Mouse (Mus musculus): Measurements from ENCODE around the gene Arid1b. TPM values are rescaled to one million over a fixed set of nuclear protein-coding genes. Genes with fewer than 3 reads are reported as not detected.

The Arid1b gene
- polyA plus RNA-seq, 1 experiment from 2014 or later: 10.5 TPM

DNA sequence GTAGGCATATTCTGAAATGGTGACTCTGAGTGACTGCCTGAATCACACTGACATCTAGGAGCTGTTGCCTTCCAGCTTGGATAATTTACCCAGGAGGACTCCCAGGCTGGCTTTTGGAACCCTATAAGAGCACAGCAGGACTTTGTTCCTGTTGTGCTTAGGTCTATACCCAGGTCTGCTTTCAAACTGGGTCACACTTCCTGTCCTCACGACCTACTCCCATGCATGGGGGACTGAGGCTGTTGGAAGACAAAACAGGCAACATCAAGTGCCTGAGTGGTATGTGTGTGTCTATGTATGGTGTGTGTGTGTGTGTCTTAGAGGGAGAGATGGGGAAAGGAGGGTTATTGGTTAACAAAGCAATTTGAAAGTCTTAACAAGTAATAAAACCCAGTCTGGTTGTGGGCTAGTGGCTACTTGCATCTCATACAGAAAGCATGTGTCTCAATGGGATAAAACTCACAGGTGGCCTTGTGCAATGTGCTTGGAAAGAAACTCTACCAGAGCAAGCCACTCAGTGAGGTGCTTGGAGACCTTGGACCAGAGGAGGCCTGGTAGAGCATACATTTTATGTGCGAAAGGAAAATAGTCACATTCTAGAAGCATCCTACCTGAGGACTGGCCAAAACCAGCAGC is 42.2 kb downstream of the Arid1b start:
- no peak overlapping the region for H3K9ac ChIP-seq (ENCODE audit: low read length)
- WGBS: 56% methylated on average over 2 of the region's 2 CpGs
- H3K4me3 ChIP-seq (replicated peaks; ENCODE audit: low read length): no peak overlapping the region
- H3K27ac ChIP-seq (ENCODE audit: low read length): no peak overlapping the region
- no peak overlapping the region for H3K4me2 ChIP-seq (ENCODE audit: low read depth, low read length)
- no peak for ATAC-seq (ENCODE audit: insufficient read depth, low FRiP score)
- no peaks in the 10 kb centered on the region for H3K9me3 ChIP-seq (replicated peaks; ENCODE audit: control insufficient read depth, low read length)
- H3K36me3 ChIP-seq (ENCODE audit: control insufficient read depth, insufficient read depth, low read length): no peaks in the 10 kb centered on the region
- H3K27me3 ChIP-seq (ENCODE audit: control insufficient read depth, insufficient read depth, low read length): no peaks in the 10 kb centered on the region
- peaks cover 5% of the 10 kb centered on the region; the same call in 1 of the 2 replicates for H3K4me1 ChIP-seq (ENCODE audit: control insufficient read depth, insufficient read depth, low read length)

GRCm38 (mm10) chr17:5037199-5037598 is 43.1 kb downstream of the Arid1b start:
- H3K9ac ChIP-seq (ENCODE audit: low read length): no peak overlapping the region
- no peaks in the 10 kb centered on the region for H3K9me3 ChIP-seq (replicated peaks; ENCODE audit: control insufficient read depth, low read length)
- H3K4me3 ChIP-seq (replicated peaks; ENCODE audit: low read length): no peak overlapping the region
- H3K4me1 ChIP-seq (ENCODE audit: control insufficient read depth, insufficient read depth, low read length): peaks cover 5% of the 10 kb centered on the region; the same call in 1 of the 2 replicates
- H3K4me2 ChIP-seq (ENCODE audit: low read depth, low read length): no peak overlapping the region
- ATAC-seq (ENCODE audit: insufficient read depth, low FRiP score): no peak
- H3K36me3 ChIP-seq (ENCODE audit: control insufficient read depth, insufficient read depth, low read length): no peaks in the 10 kb centered on the region
- no peak overlapping the region for H3K27ac ChIP-seq (ENCODE audit: low read length)
- 76% methylated on average over 8 of the region's 8 CpGs for WGBS
- no peaks in the 10 kb centered on the region for H3K27me3 ChIP-seq (ENCODE audit: control insufficient read depth, insufficient read depth, low read length)

GRCm38 (mm10) chr17:5039826-5040225 is 45.7 kb downstream of the Arid1b start:
- 0 out of 2 replicates have a peak, but pooled peaks cover 3% of the 10 kb centered on the region for H3K36me3 ChIP-seq (ENCODE audit: control insufficient read depth, insufficient read depth, low read length)
- H3K9ac ChIP-seq (ENCODE audit: low read length): no peak overlapping the region
- H3K4me1 ChIP-seq (ENCODE audit: control insufficient read depth, insufficient read depth, low read length): 0 out of 2 replicates have a peak, but pooled peaks cover 4% of the 10 kb centered on the region
- H3K4me3 ChIP-seq (replicated peaks; ENCODE audit: low read length): no peak overlapping the region
- no peak overlapping the region for H3K4me2 ChIP-seq (ENCODE audit: low read depth, low read length)
- ATAC-seq (ENCODE audit: insufficient read depth, low FRiP score): no peak
- no peaks in the 10 kb centered on the region for H3K9me3 ChIP-seq (replicated peaks; ENCODE audit: control insufficient read depth, low read length)
- no peak overlapping the region for H3K27ac ChIP-seq (ENCODE audit: low read length)
- 66% methylated on average over 2 of the region's 2 CpGs for WGBS
- H3K27me3 ChIP-seq (ENCODE audit: control insufficient read depth, insufficient read depth, low read length): no peaks in the 10 kb centered on the region

DNA sequence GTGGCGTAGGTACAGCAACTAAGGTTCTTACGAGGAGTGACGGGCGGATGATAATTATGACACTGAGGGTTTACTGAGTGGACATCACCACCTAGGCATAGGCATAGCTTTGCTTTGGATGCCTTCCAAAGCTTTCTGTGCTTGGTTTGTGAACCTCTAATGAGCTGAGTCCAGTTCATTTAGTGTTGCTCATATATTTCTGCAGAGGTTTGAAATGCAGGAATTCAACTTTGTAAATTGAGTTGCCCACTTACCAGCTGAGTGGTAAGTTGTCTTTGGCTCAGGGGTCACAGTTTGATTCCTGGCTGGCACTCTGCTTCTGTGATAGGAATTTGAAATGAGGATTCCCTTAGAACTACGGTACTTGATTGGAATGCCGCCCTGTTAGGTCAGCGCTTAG is 49.7 kb downstream of the Arid1b start:
- Histone ChIP-seq H3K27ac (ENCODE audit: low read length) (no peak overlapping the region), H3K4me2 (ENCODE audit: low read depth, low read length) (no peak overlapping the region), H3K4me1 (ENCODE audit: control insufficient read depth, insufficient read depth, low read length) (0 out of 2 replicates have a peak, but pooled peaks cover 4% of the 10 kb centered on the region), H3K36me3 (ENCODE audit: control insufficient read depth, insufficient read depth, low read length) (0 out of 2 replicates have a peak, but pooled peaks cover 3% of the 10 kb centered on the region), H3K27me3 (ENCODE audit: control insufficient read depth, insufficient read depth, low read length) (no peaks in the 10 kb centered on the region), H3K4me3 (replicated peaks; ENCODE audit: low read length) (no peak overlapping the region), H3K9ac (ENCODE audit: low read length) (no peak overlapping the region), H3K9me3 (replicated peaks; ENCODE audit: control insufficient read depth, low read length) (no peaks in the 10 kb centered on the region)
- 80% methylated on average over 7 of the region's 7 CpGs for WGBS
- no peak for ATAC-seq (ENCODE audit: insufficient read depth, low FRiP score)

DNA sequence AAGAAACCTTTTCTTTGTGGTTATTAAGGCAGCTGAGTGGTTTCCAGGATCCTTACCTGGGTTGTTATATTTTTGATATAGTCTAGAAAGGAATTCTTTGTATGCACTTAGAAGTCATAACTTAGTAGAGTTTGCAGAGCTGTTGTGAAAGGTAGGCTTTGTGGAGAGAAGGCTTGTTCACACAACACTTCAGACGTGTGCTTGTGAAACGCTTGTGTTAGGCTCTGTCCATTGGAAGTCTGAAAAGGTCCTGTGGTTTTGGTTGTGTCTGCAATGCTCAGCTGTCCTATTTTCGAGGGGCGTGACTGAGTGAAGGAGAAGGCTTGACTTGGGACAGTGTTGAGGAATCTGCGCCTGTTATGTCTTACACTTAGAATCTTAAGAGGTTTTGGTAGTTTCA is 51.5 kb downstream of the Arid1b start:
- Histone ChIP-seq H3K36me3 (ENCODE audit: control insufficient read depth, insufficient read depth, low read length) (0 out of 2 replicates have a peak, but pooled peaks cover 3% of the 10 kb centered on the region), H3K4me1 (ENCODE audit: control insufficient read depth, insufficient read depth, low read length) (0 out of 2 replicates have a peak, but pooled peaks cover 7% of the 10 kb centered on the region), H3K4me2 (ENCODE audit: low read depth, low read length) (no peak overlapping the region), H3K4me3 (replicated peaks; ENCODE audit: low read length) (no peak overlapping the region), H3K27ac (ENCODE audit: low read length) (no peak overlapping the region), H3K9me3 (replicated peaks; ENCODE audit: control insufficient read depth, low read length) (no peaks in the 10 kb centered on the region), H3K9ac (ENCODE audit: low read length) (no peak overlapping the region), H3K27me3 (ENCODE audit: control insufficient read depth, insufficient read depth, low read length) (no peaks in the 10 kb centered on the region)
- 82% methylated on average over 5 of the region's 5 CpGs for WGBS
- ATAC-seq (ENCODE audit: insufficient read depth, low FRiP score): no peak

DNA sequence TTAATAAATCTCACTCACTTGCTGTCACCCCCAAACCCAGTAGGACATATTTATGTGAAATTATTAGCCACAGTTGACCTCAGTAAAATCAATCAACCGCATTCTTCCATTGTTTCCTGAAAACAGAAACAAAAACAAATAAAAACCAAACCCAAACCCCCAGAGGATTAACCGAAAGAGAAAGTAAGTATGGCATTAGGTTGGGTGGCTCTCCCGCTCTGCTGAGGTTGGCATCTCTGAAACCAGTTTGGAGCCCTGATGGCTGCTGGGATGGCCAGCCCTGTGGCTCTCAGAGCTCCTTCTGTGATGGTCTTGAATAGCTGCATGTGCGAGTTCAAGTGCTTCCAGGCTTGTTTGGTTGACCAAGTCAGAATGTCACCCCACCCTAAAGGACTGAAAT is 53.2 kb downstream of the Arid1b start:
- ATAC-seq (ENCODE audit: insufficient read depth, low FRiP score): no peak
- Histone ChIP-seq H3K36me3 (ENCODE audit: control insufficient read depth, insufficient read depth, low read length) (0 out of 2 replicates have a peak, but pooled peaks cover 3% of the 10 kb centered on the region), H3K4me2 (ENCODE audit: low read depth, low read length) (no peak overlapping the region), H3K4me3 (replicated peaks; ENCODE audit: low read length) (no peak overlapping the region), H3K9me3 (replicated peaks; ENCODE audit: control insufficient read depth, low read length) (no peaks in the 10 kb centered on the region), H3K4me1 (ENCODE audit: control insufficient read depth, insufficient read depth, low read length) (peaks cover 24% of the 10 kb centered on the region), H3K9ac (ENCODE audit: low read length) (no peak overlapping the region), H3K27ac (ENCODE audit: low read length) (no peak overlapping the region), H3K27me3 (ENCODE audit: control insufficient read depth, insufficient read depth, low read length) (no peaks in the 10 kb centered on the region)
- WGBS: 90% methylated on average over 4 of the region's 4 CpGs

- no peak for ATAC-seq (ENCODE audit: insufficient read depth, low FRiP score)
- Histone ChIP-seq H3K9ac (ENCODE audit: low read length) (no peak overlapping the region), H3K4me2 (ENCODE audit: low read depth, low read length) (no peak overlapping the region), H3K4me1 (ENCODE audit: control insufficient read depth, insufficient read depth, low read length) (peaks cover 37% of the 10 kb centered on the region), H3K9me3 (replicated peaks; ENCODE audit: control insufficient read depth, low read length) (no peaks in the 10 kb centered on the region), H3K4me3 (replicated peaks; ENCODE audit: low read length) (no peak overlapping the region), H3K27ac (ENCODE audit: low read length) (no peak overlapping the region), H3K27me3 (ENCODE audit: control insufficient read depth, insufficient read depth, low read length) (no peaks in the 10 kb centered on the region), H3K36me3 (ENCODE audit: control insufficient read depth, insufficient read depth, low read length) (no peaks in the 10 kb centered on the region)
- WGBS: 68% methylated on average over 8 of the region's 8 CpGs
These were observed 56.1 kb downstream of the Arid1b start for GRCm38 (mm10) chr17:5050266-5050665.

- Histone ChIP-seq H3K4me2 (ENCODE audit: low read depth, low read length) (no peak overlapping the region), H3K27me3 (ENCODE audit: control insufficient read depth, insufficient read depth, low read length) (no peaks in the 10 kb centered on the region), H3K9ac (ENCODE audit: low read length) (no peak overlapping the region), H3K4me1 (ENCODE audit: control insufficient read depth, insufficient read depth, low read length) (peaks cover 40% of the 10 kb centered on the region), H3K27ac (ENCODE audit: low read length) (no peak overlapping the region), H3K9me3 (replicated peaks; ENCODE audit: control insufficient read depth, low read length) (no peaks in the 10 kb centered on the region), H3K36me3 (ENCODE audit: control insufficient read depth, insufficient read depth, low read length) (no peaks in the 10 kb centered on the region), H3K4me3 (replicated peaks; ENCODE audit: low read length) (no peak overlapping the region)
- no peak for ATAC-seq (ENCODE audit: insufficient read depth, low FRiP score)
- WGBS: 75% methylated on average over 7 of the region's 7 CpGs
These were observed 56.9 kb downstream of the Arid1b start for GRCm38 (mm10) chr17:5050970-5051530.

- peak overlapping the region; percentile 26; the same call in 1 of the 2 replicates for H3K27ac ChIP-seq (ENCODE audit: low read length)
- H3K27me3 ChIP-seq (ENCODE audit: control insufficient read depth, insufficient read depth, low read length): no peaks in the 10 kb centered on the region
- H3K4me1 ChIP-seq (ENCODE audit: control insufficient read depth, insufficient read depth, low read length): peaks cover 50% of the 10 kb centered on the region
- no peak overlapping the region for H3K4me2 ChIP-seq (ENCODE audit: low read depth, low read length)
- no peaks in the 10 kb centered on the region for H3K9me3 ChIP-seq (replicated peaks; ENCODE audit: control insufficient read depth, low read length)
- WGBS: 54% methylated on average over 10 of the region's 10 CpGs
- no peaks in the 10 kb centered on the region for H3K36me3 ChIP-seq (ENCODE audit: control insufficient read depth, insufficient read depth, low read length)
- no peak overlapping the region for H3K4me3 ChIP-seq (replicated peaks; ENCODE audit: low read length)
- ATAC-seq (ENCODE audit: insufficient read depth, low FRiP score): no peak
- H3K9ac ChIP-seq (ENCODE audit: low read length): no peak overlapping the region
These were observed 58.1 kb downstream of the Arid1b start for GRCm38 (mm10) chr17:5052091-5052799.
